Mouse (Mus musculus) thymus, adult 2 months (tissue): ENCODE data around the gene Cenpb.

Experiments
- CTCF ChIP-seq: fragments of 200-500 bp; IDR thresholded peaks from 2 replicates; pipeline ENCODE4 v1.5.1; 2012; ENCODE audit warnings: mild to moderate bottlenecking, control low read depth, low read length, moderate library complexity, borderline replicate concordance; ENCODE audit not compliant: control insufficient read depth, poor library complexity, insufficient read depth; ENCODE audit errors: extremely low read depth
- POLR2A ChIP-seq: fragments of 200-500 bp; IDR thresholded peaks from 2 replicates; pipeline ENCODE4 v1.6.1; 2012; ENCODE audit warnings: mild to moderate bottlenecking, low read length, control low read depth, moderate library complexity; ENCODE audit not compliant: control insufficient read depth, poor library complexity, insufficient read depth; ENCODE audit errors: extremely low read depth

GRCm38 (mm10) chr2:131146193-131147042 lies 33.4 kb downstream of the Cenpb start:
- no peak for TF ChIP-seq POLR2A
- no peak for TF ChIP-seq CTCF
